Mouse (Mus musculus): Measurements from ENCODE around the gene Clec16a.
A peak's percentile ranks its signal among the peaks of the same experiment; 100 is the strongest.

Gene Clec16a

DNA sequence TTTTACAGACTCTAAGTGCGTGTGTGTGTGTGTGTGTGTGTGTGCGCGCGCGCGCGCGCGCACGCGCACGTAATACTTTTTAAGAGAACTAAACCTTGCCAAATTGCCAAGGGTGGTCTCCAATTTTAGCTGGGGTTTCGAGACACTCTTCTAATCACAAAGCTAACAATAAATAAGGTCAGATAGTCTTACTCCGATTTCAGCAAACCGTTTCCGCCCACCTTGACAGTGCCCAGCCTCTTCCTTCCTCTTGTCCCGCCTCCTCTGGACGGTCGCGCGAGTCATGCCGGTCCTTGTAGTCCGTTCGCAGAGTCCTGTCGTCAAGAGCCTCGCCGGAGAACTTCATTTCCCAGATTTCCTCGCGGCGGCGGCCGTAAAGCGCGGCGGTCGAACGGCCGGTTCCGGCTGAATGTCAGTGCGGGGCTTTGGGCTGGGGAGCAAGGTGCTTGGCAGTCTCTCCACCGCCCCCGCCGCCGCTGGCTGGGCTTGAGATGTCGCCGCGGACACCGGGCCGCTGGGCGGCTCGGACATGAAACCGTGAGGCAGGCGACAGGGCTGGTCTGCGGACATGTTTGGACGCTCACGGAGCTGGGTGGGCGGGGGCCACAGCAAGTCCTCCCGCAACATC is at the start of gene Clec16a:
Gene Clec16a (plus strand): TSS at position 345 of the 628 bp plus-strand sequence.
- peak; percentile 95 for DNase-seq

DNA sequence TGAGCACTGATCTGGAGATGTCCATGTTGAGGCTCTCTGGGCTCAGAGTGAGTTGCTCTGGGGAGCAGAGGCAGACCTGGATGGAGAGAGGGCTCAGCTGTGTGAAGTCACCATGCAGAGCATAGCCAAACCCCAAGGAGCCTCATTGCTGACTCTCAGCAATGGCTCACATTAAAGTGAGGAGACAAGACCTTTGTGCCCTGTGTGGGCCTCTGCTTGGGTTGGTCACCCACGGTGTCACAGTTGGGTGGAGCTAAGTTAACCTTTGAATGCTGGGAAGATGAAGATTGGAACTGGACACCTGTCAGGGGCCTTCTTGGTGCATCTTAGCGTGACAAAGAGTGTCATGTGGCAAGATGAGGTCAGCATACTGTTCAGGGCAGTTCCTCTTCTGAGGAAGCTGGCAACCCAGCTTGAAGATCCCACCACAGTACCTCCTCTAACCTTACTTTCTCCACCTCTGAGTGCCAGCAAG is 49.3 kb upstream of the Clec16a start:
- DNase-seq: no peak

DNA sequence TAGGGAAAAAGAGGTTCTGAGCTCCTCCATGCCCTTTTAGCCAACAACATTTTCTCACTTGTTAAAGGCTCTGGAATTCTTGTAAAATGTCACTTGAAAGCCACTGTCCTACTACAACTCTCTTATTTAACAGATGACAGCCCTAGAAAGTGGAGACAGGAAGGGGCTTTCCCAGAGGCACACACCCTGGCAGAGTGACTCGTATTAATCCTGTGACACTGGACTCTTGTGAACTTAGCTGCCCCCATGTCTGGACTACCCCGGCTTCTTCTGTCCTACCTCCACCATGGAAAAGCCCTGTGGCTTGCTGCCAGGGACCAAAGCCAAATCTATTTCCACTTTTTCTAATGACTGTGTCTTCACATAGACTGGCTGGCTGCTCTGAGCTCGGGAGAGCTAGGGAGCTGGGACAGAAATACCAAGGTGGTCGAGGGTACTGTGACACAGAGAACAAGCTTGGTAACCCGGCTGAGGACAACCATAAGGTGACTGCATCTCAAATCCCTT is 47.0 kb upstream of the Clec16a start:
- no peak for DNase-seq

DNA sequence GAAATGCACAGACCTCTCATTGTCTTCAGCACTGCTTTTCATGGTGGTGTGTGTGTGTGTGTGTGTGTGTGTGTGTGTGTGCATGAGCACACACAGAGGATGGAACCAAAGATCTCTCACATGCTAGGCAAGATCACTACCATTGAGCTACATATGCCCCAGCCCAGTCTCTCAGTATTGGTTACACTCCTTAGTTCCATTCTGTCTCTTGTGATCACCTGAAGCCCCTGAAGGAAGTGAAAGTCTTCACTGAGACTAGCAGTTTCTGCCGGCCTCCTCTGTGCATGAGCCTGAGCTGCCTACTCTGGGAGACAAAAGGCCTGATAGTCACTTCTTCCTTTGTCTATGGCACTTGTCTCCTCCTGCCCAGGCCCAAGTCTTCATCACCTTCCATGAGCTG is 46.0 kb upstream of the Clec16a start:
- DNase-seq: no peak

DNA sequence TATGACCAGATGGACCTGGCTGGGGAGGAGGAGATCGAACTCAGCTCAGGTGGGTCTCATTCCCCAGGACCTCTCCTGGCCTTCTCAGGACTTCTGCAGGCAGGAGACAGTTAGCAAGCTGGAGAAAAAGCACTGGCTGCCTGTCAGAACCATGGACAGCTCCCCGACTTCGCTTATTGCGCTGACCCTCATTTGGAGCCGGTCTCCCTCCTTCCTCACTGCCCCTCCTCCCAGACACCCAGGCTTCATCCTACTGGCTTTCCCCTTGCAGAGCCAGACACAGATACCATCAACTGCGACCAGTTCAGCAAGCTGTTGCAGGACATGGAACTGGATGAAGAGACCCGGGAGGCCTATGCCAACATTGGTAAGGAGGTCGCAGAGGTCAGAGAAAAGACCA is 43.3 kb upstream of the Clec16a start:
- peak; percentile 57 for DNase-seq

DNA sequence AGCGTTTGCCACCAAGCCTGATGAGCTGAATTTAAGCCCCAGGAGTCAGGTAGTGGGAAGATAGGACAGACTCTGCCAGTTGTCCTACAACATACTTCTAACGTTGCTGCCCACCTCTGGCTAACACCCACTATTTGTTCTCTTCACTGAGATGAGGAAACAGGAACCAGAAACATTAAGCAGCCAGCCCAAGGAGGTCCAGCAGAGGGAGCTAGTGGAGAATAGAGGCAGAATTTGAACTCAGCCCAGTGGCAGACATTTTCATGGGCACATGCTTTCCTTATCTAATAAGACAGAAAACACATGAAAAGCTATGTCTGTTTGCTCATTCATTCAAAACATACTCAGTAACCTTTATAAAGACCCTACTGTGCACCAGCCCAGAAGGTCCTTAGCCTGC is 42.1 kb upstream of the Clec16a start:
- no peak for DNase-seq

DNA sequence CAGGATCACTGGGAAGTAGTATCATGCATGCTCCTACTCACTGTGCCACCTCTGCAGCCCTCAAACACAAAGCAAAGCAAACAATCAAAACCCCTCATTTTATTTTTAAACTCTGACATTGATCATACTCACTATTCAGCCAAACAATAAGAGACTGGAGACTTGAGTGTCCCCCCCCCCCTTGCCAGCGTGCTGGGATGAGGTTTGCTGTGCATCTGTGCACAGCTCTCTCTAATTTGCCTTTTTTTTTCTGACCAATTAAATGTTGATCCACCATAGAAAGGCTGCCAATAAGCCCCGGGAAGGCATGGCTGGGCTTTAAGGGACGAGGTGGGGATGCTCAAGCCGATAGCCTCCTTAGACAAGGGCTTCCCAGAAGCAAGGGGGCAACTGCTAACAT is 37.7 kb upstream of the Clec16a start:
- no peak for DNase-seq

DNA sequence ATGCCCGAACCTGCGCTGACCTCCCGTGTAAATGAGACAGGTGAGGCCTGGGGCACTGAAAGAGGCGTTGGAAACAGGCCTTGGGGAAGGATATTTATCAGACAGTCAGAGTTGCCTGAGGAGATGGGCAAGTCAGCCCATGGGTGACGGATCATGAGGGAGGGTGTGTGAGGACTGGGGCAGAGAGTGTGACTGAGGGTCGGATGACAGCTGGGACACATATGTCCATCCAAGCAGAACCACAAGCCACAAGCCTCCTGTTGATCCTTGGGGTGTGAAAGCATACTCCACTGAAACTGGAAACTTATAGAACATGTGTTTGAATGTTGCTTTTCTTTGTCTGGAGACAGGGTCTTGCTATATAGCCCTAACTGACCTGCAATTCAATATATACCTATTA is 36.4 kb upstream of the Clec16a start:
- no peak for DNase-seq

DNA sequence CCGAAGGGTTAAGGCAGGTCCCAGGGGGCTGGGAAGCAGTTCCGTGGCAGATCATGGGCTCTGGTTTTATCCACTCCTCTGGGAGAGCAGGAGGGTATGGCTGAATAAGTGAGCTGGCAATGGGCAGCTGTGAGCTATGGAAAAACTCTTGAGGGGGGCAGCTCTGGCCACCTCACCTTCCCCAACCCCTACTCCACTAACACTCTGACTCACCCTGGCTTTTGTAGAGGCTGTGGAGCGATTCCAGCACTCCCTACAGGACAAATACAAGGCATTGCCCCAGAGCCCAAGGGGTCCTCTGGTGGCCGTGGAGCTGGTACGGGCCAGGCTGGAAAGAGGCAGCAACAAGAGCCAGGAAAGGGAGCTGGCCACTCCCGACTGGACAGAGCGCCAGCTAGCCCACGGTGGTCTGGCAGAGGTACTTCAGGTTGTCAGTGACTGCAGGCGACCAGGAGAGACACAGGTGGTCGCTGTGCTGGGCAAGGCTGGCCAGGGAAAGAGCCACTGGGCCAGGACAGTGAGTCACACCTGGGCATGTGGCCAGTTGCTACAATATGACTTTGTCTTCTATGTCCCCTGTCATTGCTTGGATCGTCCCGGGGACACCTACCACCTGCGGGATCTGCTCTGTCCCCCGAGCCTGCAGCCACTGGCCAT is 34.5 kb upstream of the Clec16a start:
- no peak for DNase-seq

DNA sequence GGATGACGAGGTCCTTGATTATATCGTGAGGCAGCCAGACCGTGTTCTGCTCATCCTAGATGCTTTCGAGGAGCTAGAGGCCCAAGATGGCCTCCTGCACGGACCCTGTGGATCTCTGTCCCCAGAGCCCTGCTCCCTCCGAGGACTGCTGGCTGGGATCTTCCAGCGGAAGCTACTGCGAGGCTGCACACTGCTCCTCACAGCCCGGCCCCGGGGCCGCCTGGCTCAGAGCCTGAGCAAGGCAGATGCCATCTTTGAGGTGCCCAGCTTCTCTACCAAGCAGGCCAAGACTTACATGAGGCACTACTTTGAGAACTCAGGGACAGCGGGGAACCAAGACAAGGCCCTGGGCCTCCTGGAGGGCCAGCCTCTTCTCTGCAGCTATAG is 34.0 kb upstream of the Clec16a start:
- no peak for DNase-seq

DNA sequence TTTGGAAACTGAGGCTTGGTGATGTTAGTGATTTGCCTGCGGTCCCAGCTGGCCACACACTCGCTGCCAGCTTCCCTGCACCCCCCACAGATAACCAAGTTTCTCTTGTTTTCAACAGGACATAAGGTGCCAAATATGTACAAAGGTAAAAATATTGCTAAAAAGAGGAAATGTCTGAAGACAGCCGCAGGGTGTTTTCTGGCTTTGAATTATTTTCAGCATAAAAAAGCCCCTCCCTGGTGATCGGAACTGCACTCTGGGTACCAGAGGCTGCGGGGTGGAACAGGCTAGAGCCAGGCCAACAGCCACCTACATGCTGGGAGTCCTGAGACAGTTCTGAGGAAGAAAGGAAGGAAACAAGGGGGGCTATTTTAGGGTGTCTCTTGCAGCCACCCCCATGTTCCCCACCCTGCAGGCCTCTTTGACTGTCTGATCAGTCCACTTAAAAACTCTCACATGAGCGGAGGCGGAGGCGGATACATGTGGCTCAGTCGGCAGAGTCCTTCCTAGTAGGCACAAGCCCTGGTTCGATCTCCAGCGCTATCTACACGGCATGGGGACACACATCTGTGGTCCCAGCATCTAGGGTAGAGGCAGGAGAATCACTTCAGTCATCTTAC is 29.1 kb upstream of the Clec16a start:
- no peak for DNase-seq

DNA sequence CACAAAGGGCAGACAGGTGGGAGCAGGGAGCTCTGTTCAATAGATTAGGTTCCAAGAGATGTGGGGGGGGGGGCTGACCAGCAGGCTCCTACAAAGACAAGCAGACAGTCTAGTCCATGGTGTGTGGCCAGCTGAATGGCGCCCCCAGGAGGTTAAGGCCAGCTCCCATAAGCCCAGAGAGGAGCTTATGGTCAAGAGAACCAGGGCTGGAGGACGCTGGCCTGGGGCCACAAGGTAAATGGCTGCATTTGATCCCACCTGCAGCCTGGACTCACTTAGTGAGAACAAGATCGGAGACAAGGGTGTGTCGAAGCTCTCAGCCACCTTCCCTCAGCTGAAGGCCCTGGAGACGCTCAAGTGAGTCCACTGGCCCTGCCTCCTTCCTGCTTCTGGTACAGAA is 27.1 kb upstream of the Clec16a start:
- DNase-seq: no peak

DNA sequence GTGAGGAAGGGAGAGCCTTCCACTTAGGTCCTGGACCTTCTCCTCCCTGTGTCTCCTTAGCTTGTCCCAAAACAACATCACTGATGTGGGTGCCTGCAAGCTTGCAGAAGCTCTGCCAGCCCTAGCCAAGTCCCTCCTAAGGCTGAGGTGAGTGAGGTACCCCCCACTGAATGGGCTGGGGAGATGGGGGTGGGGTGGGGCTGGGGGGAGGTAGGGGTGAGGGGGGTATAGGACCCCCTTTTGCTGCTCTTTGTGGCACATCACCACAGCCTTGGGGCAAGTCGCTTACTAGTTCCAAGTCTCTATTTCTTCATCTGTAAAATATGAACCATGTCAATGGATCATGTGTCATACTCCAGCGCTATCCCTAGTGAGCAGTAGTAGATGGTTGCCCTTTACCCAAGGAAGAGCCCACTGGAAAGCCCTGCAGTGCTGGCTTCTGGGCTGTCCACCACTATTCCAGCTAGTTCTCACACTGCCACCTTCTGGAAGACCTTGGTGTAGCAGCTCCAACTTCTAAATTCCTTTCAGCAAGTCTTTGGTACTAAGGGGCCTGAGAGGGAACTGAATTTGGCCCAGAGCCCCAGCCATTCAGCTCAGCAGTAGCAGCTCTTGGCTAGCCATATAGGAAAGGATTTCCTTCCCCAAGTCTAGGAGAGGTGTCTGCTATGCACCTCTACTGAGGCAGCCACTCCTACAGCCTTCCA is 24.1 kb upstream of the Clec16a start:
- DNase-seq: peak; percentile 69

DNA sequence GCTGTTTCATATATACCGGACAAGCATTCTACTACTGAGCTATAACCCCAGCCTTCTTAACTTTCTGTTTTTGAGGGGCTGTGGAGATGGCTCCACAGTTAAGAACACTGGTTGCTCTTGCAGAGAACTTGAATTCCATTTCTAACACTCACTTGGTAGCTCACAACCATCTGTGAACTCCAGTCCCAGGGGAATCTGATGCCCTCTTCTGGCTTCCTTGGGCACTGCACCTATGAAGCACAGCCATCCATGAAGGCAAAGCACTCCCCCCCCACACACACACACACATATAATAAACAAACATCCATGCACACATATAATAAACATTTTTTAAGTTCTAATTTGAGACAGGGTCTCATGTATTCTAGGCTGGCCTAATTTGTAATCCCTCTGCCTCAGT is 22.3 kb upstream of the Clec16a start:
- peak; percentile 59 for DNase-seq

DNA sequence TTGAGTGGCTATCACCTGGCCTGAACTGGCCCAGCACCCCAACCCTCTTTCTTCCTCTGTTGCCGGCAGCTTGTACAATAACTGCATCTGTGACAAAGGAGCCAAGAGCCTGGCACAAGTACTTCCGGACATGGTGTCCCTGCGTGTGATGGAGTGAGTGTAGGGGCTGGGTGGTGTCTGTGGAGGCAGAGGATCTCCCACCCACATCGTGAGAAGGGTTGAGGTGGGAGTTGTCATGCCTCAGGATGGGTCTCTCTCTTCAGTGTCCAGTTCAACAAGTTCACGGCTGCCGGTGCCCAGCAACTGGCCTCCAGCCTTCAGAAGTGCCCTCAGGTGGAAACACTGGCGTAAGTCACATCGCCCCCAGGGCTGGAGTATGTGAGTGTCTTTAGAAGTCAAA is 21.5 kb upstream of the Clec16a start:
- DNase-seq: no peak

DNA sequence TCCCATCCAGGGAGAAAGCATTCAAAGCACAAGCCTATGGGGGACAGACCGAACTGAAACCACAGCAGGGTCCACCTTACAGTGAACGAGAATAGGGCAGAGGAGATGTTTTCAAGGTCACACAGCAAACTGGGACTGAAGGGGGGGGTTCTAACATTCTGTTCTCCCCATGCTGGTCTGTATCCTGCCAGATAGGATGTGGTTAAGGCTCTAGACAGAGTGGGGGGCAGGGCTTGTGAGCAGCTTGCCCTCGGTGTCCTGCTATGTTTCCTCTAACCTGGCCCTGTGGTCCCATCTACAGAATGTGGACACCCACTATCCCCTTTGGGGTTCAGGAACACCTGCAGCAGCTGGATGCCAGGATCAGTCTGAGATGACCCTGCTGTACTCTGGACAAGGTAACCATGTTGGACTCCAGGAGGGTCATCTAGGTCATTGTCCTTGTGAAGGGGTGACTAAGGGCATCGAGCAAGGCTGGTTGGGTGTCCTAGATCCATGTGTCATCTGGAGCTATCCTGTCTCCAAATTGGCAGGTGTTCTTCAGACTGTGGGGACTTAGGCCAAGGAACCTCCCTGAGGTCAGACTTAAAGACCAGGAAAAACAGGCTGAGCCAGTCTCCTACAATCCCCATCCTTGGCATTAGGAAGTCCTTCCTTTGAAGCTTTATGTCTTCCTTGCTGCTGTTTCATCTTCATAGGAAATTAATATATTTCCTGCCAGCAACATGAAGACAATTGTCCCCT is 20.1 kb upstream of the Clec16a start:
- DNase-seq: no peak

DNA sequence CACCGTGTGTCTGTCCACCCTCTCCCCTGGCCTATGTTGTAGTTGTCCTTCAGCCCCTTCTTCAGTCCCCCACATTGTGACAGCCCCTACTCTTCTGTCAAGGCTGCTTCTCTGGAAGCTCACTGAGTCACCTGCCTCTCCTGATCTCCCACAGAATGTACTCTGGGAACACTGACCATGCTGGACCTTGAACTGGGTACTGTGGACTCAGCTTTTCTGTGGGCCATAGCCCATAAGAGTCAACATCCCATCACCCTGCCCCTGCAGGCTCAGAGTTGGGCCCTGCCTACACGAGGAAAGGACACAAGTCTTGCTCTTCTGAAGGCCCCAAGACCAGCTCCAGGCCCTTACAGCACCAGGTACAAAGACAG is 19.5 kb upstream of the Clec16a start:
- no peak for DNase-seq

DNA sequence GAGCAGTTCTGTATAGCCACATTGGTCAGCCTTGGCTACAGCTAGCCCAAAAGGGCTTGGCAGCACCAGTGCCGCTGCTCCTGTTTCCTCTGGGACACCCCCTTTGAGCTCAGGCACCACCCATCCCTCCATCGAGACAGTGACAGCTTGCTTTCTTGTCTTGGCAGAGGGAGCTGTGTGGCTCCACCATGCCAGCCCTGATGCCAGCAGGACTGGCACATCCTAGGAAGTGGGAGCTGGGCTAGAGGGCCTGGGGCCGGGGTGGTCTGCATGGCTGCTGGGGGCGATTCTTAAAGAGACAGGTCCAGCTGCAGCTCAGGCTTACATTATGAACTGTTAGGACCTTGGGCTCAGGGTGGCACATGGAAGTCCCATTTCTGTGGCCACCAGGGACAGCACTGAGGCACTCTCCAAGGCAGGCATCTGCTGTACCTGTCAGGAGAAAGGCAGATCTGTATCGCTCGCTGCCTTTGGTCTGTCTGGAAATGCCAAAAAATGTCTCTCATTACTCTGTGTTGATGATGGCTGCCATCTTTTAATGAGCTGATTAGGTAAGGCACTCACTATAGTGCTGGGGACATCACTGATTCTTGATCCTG is 18.0 kb upstream of the Clec16a start:
- no peak for DNase-seq

DNA sequence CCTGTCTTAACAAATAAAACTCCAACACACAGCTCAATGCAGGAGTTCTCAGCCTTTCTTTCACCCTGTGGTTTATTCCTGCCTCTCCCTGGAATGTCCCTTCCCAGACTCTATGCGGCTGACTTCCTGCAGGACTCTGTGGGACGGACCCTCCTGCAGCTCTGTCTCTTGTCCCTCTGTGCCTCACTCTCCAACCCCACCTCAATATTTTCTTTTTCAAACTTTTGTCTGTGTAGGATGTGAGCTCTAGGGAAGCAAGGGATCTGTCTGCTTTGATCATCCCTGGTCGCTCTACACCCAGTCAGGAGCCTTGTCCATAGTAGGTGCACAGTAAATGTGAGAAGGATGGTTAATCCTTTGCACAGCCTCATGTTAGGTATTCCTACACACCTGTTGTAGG is 16.8 kb upstream of the Clec16a start:
- no peak for DNase-seq

DNA sequence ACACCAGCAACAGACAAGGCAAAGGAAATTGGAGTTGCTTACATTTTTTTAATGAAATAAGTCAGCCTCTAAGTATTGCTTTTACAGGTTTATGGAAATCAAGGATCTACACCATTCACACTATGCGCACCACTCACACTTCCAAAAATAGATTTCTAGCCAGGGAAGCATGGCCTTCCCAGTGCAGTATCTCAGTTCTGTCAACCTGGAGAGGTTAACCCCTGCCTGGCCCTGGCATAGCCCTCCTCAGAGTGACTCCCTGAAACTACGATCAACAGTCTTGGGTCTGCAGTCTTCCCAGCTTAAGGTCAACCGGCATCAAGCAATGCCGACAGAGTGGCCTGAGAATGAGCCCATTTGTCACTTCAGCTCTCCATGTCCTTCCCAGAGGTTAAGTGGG is 15.0 kb upstream of the Clec16a start:
- no peak for DNase-seq

DNA sequence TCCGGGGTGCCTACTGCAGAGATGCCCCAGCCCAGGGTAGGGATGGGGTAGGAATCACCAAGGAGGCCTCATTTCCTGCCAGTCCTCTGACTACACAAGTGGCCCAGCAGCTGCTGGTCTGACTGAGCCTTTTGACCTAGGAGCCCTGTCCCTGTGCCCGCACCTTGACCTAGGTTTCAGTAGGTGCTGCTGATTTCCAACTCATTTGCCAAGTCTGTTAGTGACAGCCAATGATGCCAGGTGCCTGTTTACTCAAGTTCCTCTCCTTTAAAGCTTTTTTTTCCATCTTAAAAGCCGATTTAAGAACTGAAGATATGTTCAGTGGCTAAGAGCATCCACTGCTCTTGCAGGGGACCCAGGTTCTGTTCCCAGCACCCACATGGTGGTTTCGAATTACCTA is 11.4 kb upstream of the Clec16a start:
- DNase-seq: no peak

DNA sequence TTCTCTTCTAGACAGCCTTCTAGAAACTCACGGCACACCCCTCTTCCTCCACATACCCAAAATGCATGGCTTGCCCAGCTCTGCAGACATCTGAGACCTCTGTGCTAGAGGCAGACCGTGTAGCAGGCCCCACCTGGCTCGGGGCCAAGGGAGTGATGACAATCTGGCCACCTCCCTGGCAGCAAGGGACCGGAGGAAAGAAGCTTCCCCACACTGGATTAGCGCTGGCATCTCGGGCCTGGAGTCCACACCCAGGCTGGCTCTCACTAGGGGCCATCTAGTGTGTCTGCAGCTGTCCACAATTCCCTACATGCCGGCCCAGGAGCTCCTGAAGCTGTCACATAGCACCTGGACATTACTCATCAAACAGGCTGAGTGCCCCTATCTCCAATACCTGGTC is 10.6 kb upstream of the Clec16a start:
- DNase-seq: no peak

DNA sequence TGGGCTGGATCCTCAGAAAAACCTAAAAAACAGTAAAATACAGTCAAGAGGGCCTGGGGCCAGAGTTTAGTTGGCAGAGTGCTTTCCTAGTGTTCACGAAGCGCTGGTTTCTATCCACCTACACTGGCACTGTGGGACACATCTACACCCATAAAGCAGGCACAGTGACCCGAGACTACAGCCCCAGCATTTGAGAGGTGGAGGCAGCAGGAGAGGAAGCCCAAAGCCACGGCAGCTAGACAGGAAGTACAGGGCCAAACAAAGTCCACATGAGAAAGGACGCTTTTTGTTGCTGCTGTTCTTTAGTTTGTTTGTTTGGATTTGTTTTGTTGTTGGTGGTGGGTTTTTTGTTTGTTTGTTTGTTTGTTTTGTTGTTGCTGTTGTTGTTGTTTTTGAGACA is 8.8 kb upstream of the Clec16a start:
- DNase-seq: no peak
